Mouse (Mus musculus) intestine, embryonic 14.5 days (tissue): ENCODE measurements around the gene Svs5. TPM values are rescaled to one million over a fixed set of nuclear protein-coding genes. Genes with fewer than 3 reads are reported as not detected.
"Not testable (repeated sequence)": the region's sequence is repeated elsewhere in the genome, so short reads cannot be mapped to it uniquely, and the experiment has no call there.

Experiments used
- ATAC-seq: fragments of 200-750 bp; cut with Nextera tagmentation; replicated peaks from 2 replicates; pipeline ENCODE4 v1.8.0; 2017; ENCODE audit warnings: low read depth, moderate number of reproducible peaks, moderate TSS enrichment, moderate library complexity; ENCODE audit not compliant: low FRiP score, low TSS enrichment
- DNase-seq: peaks from one replicate; pipeline ENCODE4 v3.0.0-alpha.2; 2018; ENCODE audit warnings: low spot score
- H3K27ac ChIP-seq: fragments of 300-500 bp; sonication (generic); 2 replicates; pipeline ENCODE4 v1.5.1; 2014; ENCODE audit warnings: low read depth, mild to moderate bottlenecking, control low read depth
- H3K27me3 ChIP-seq: fragments of 300-500 bp; sonication (generic); replicated peaks from 2 replicates; pipeline ENCODE4 v1.6.1; 2014; ENCODE audit warnings: low read length, control low read depth; ENCODE audit not compliant: control insufficient read depth, insufficient read depth
- H3K36me3 ChIP-seq: fragments of 300-500 bp; sonication (generic); 2 replicates; pipeline ENCODE4 v1.6.1; 2014; ENCODE audit warnings: low read length, control low read depth; ENCODE audit not compliant: control insufficient read depth, insufficient read depth
- H3K4me1 ChIP-seq: fragments of 300-500 bp; sonication (generic); replicated peaks from 2 replicates; pipeline ENCODE4 v1.6.1; 2014; ENCODE audit warnings: low read length, control low read depth, mixed read lengths; ENCODE audit not compliant: control insufficient read depth, insufficient read depth
- H3K4me2 ChIP-seq: fragments of 300-500 bp; sonication (generic); 2 replicates; pipeline ENCODE4 v1.6.1; 2014; ENCODE audit warnings: low read length
- H3K4me3 ChIP-seq: fragments of 300-500 bp; sonication (generic); 2 replicates; pipeline ENCODE4 v1.5.1; 2014; ENCODE audit warnings: low read depth, low read length, control low read depth, mixed read lengths
- H3K9ac ChIP-seq: fragments of 300-500 bp; sonication (generic); 2 replicates; pipeline ENCODE4 v1.6.1; 2014; ENCODE audit warnings: mild to moderate bottlenecking, low read length
- H3K9me3 ChIP-seq: fragments of 300-500 bp; sonication (generic); 2 replicates; pipeline ENCODE4 v1.6.1; 2016; ENCODE audit warnings: low read length, control low read depth; ENCODE audit not compliant: control insufficient read depth
- WGBS: fragments of 180-500 bp; shearing (Covaris S2); extraction: QIAGEN DNeasy Blood & Tissue Kit; methylation state at CpG from one replicate; pipeline ENCODE4 v1.1.7; 2014; 5-methylcytosine and 5-hydroxymethylcytosine counted together
- polyA plus RNA-seq: library from polyadenylated mRNA; unstranded; fragments of >200 nt; fragmentation: Nextera tagmentation; extraction: Ambion mirVana; gene quantifications from 2 replicates; pipeline ENCODE4 v1.2.1, GENCODE M21; 2014

Svs5 gene
- polyA plus RNA-seq, result 0.31 TPM in 1 of 2 replicates, not detected in the other

DNA sequence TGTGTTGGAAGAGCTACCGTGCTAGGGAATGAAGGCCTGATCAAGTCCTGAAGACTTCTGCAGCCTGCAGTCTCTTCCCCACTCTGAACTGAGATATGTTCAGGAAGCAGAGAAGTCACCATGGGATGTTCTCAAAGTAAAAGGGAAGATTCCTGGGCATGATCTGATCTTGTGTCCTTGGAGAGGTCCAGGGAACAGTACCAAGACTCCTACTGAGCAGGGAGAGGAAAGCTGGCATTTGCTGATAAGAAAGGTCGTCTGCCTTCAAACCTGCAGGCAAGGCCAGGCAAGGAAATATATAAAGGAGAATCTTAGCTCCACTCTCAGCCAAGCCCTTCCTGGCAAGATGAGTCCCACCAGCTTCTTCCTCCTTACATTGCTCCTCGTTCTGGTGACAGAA is at the start of gene Svs5:
Gene Svs5 (plus strand): TSS at position 301 of the 400 bp plus-strand sequence.
- WGBS, result 69% methylated on average over 3 of the region's 3 CpGs
- H3K27ac ChIP-seq, H3K4me2 ChIP-seq, DNase-seq, ATAC-seq, H3K9me3 ChIP-seq, H3K4me1 ChIP-seq, H3K9ac ChIP-seq, H3K4me3 ChIP-seq, H3K27me3 ChIP-seq, H3K36me3 ChIP-seq: not testable (repeated sequence)

DNA sequence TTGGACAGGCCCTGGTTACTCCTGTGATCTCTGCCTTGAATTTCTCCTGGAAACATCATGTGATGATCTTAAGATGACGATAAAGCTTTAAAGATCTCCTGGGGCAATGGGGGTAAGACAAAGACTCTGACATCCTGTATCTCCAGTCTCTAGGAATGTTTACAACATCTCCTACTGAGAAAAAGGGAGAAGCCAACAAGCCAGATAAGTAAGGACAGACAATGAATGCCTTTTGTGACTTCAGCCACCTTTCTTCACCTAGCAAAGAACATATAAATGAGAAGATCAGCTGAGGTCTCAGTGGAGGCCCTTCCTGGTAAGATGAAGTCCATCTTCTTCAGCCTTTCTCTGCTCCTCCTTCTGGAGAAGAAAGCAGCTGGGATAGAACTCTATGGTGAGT is 43.6 kb upstream of the Svs5 start, which contains the start of gene Svs3a:
Gene Svs3a (plus strand): TSS at position 301 of the 400 bp plus-strand sequence.
- not testable (repeated sequence) for H3K27ac ChIP-seq, H3K9me3 ChIP-seq, DNase-seq, H3K27me3 ChIP-seq, H3K4me2 ChIP-seq, H3K9ac ChIP-seq, H3K4me3 ChIP-seq, H3K4me1 ChIP-seq, H3K36me3 ChIP-seq, ATAC-seq
- WGBS, result 74% methylated on average over 1 of the region's 1 CpGs

DNA sequence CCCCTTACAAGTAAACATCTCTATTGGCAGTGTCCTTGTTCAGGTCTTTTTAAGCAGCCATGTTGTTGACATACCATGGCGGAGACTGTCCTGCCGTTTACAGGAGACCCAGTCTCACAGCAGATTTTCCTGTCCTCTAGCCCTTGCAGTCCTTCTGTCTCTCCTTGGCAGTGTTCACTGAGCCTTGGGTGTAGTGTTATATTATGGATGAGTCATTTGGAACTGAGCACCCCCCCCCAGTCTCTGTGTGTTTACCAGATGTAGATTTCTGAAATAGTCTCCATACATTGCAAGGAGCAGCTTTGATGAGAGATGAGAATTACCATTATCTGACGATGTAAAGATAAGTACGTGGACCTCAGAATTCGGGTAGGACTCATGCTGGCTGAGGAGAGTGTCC is 19.9 kb upstream of the Svs5 start:
- no peak for ATAC-seq
- no peak for DNase-seq
- no peak overlapping the region for H3K9ac ChIP-seq
- no peak overlapping the region for H3K4me2 ChIP-seq
- H3K27me3 ChIP-seq, result no peaks in the 10 kb centered on the region
- no peaks in the 10 kb centered on the region for H3K4me1 ChIP-seq
- H3K9me3 ChIP-seq, result no peaks in the 10 kb centered on the region
- WGBS, result 85% methylated on average over 5 of the region's 5 CpGs
- H3K27ac ChIP-seq, result no peak overlapping the region
- no peaks in the 10 kb centered on the region for H3K36me3 ChIP-seq
- no peak overlapping the region for H3K4me3 ChIP-seq

DNA sequence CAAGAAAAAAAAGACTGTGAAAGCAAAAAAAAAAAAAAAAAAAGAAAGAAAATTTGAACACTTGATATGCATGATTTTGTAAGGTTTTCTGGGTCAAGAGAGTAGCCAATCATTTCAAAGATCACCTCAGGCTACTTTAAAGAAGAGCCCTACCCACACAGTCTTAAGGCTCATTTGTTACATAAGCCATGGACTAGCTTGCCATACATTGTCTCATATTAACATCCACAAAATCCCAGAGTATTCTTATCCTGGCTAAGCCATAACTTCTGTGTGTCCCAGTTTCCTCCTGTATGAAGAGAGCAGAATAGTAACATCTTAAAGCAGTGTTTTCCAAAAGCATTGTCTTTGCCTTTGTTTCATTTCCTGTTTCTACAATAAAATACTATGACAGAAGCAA is 17.1 kb upstream of the Svs5 start:
- not testable (repeated sequence) for H3K36me3 ChIP-seq, DNase-seq, H3K9me3 ChIP-seq, H3K9ac ChIP-seq, H3K4me2 ChIP-seq, H3K4me3 ChIP-seq, H3K27me3 ChIP-seq, ATAC-seq, H3K27ac ChIP-seq, H3K4me1 ChIP-seq

DNA sequence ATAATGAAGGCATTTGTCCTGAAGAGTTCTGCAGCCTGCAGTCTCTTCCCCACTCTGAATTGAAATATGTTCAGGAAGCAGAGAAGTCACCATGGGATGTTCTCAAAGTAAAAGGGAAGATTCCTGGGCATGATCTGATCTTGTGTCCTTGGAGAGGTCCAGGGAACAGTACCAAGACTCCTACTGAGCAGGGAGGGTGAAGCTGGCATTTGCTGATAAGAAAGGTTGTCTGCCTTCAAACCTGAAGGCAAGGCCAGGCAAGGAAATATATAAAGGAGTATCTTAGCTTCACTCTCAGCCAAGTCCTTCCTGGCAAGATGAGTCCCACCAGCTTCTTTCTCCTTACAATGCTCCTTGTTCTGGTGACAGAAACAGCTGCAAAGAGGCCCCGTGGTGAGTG is 16.1 kb upstream of the Svs5 start, which contains the start of gene Svs6:
Gene Svs6 (plus strand): TSS at position 301 of the 400 bp plus-strand sequence.
- not testable (repeated sequence) for H3K4me1 ChIP-seq, ATAC-seq, H3K27me3 ChIP-seq, H3K9ac ChIP-seq, H3K9me3 ChIP-seq, H3K27ac ChIP-seq, H3K36me3 ChIP-seq, H3K4me3 ChIP-seq, DNase-seq, H3K4me2 ChIP-seq
- WGBS, result 83% methylated on average over 1 of the region's 1 CpGs

DNA sequence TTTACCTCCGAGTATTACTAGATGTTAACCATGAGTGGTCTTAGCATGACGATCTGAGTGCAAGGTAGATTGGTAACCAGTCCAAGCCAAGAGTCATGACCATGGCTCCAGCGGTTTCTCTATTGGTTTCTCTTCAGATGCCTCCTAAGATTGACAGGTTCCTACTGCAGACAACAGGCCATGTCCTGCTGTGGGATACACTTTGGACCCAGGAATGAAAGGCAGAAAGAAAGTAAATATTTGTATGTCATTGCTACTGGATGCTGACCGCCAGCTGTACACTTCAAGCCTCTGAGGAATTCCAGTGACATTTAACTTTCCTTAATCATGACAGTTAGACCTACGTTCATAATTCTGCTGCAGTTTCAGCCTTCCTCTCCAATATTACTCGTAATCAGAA is 11.6 kb upstream of the Svs5 start:
- DNase-seq (no peak), ATAC-seq (no peak)
- Histone ChIP-seq H3K27ac (no peak overlapping the region), H3K9me3 (no peaks in the 10 kb centered on the region), H3K4me1 (no peaks in the 10 kb centered on the region), H3K4me2 (no peak overlapping the region), H3K9ac (no peak overlapping the region), H3K36me3 (no peaks in the 10 kb centered on the region), H3K4me3 (no peak overlapping the region), H3K27me3 (no peaks in the 10 kb centered on the region)
- WGBS, result 81% methylated on average over 6 of the region's 6 CpGs

DNA sequence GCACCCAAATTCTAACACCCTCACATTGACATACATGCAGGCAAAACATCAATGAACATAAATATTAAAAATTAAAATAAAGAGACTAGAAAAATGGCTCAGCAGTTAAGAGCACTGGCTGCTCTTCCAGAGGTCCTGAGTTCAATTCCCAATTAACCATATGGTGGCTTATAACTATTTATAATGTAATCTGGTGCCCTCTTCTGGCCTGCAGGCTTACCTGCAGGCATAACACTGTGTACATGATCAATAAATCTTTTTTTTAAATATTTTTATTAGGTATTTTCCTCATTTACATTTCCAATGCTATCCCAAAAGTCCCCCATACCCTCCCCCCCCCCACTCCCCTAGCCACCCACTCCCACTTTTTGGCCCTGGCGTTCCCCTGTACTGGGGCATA is 11.2 kb downstream of the Svs5 start:
- not testable (repeated sequence) for H3K27ac ChIP-seq, H3K4me3 ChIP-seq, H3K9me3 ChIP-seq, H3K36me3 ChIP-seq, H3K9ac ChIP-seq, DNase-seq, H3K4me1 ChIP-seq, H3K4me2 ChIP-seq, ATAC-seq, H3K27me3 ChIP-seq
- WGBS, result 88% methylated on average over 1 of the region's 1 CpGs

DNA sequence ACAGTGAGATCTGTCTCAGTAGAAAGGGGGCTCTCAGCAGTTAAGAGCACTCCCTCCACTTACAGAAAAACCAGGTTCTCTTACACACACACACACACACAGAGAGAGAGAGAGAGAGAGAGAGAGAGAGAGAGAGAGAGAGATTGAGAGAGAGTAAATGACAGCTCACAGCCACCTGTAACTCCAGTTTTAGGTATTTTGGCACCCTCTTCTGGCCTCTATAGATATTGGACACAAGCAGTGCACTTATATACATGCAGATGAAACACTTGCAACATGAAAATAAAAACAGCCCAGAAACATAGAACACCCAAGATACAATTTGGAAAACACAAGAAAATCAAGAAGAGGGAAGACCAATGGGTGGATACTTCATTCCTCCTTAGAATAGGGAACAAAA is 15.2 kb downstream of the Svs5 start:
- not testable (repeated sequence) for ATAC-seq, DNase-seq, H3K9ac ChIP-seq, H3K4me2 ChIP-seq, H3K4me1 ChIP-seq, H3K36me3 ChIP-seq, H3K27me3 ChIP-seq, H3K4me3 ChIP-seq, H3K27ac ChIP-seq, H3K9me3 ChIP-seq

DNA sequence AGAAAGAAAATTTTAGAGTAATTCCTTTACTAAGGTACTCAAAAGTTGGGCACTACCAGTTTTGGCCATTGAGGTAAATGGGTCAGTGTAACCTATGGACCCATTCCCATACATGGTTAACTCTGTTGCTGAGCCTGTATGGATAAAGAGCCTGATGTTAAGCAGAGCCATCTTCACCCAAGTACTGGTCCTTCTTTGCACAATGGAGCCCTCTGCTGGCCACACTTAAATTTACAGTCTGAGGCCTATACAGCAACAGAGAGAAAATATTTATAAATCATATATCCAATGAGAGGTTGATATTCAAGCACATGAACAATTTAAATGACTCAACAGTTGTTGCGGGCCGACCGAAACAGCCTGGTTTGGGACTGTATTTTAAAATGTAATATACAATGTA is 16.4 kb downstream of the Svs5 start:
- ATAC-seq, result no peak

More for the DNA sequence above, 16.4 kb downstream of the Svs5 start:
- Histone ChIP-seq H3K4me1 (no peaks in the 10 kb centered on the region), H3K36me3 (no peaks in the 10 kb centered on the region), H3K27ac (no peak overlapping the region), H3K27me3 (no peaks in the 10 kb centered on the region), H3K9ac (no peak overlapping the region), H3K4me2 (no peak overlapping the region), H3K9me3 (no peaks in the 10 kb centered on the region), H3K4me3 (no peak overlapping the region)
- WGBS, result 92% methylated on average over 3 of the region's 3 CpGs
- DNase-seq, result peak; percentile 64
